Mouse (Mus musculus) testis, adult 2 months (tissue): ENCODE measurements around the gene Ap3m1. TPM values are rescaled to one million over a fixed set of nuclear protein-coding genes. Genes with fewer than 3 reads are reported as not detected.

Experiments used
- H3K27ac ChIP-seq: fragments of 200-500 bp; 2 replicates; pipeline ENCODE4 v1.5.1; 2012; ENCODE audit warnings: low read depth, low read length; ENCODE audit not compliant: control insufficient read depth, insufficient read depth
- H3K27me3 ChIP-seq: fragments of 200-500 bp; 2 replicates; pipeline ENCODE4 v1.6.1; 2012; ENCODE audit warnings: mild to moderate bottlenecking, low read length, moderate library complexity; ENCODE audit not compliant: control insufficient read depth, insufficient read depth
- H3K36me3 ChIP-seq: fragments of 200-500 bp; 2 replicates; pipeline ENCODE4 v1.6.1; 2012; ENCODE audit warnings: mild to moderate bottlenecking, low read length; ENCODE audit not compliant: control insufficient read depth, insufficient read depth
- H3K4me1 ChIP-seq: fragments of 200-500 bp; 2 replicates; pipeline ENCODE4 v1.6.1; 2012; ENCODE audit warnings: low read length; ENCODE audit not compliant: control insufficient read depth, insufficient read depth
- H3K4me3 ChIP-seq: fragments of 200-500 bp; 2 replicates; pipeline ENCODE4 v1.5.1; 2012; ENCODE audit warnings: low read depth, mild to moderate bottlenecking, low read length, moderate library complexity, mixed read lengths; ENCODE audit not compliant: control insufficient read depth
- CTCF ChIP-seq: fragments of 200-500 bp; IDR thresholded peaks from 2 replicates; pipeline ENCODE4 v1.5.1; 2012; ENCODE audit warnings: low read depth, mild to moderate bottlenecking, inconsistent platforms, low read length, moderate library complexity; ENCODE audit not compliant: control insufficient read depth, insufficient read depth, insufficient replicate concordance
- POLR2A ChIP-seq: fragments of 200-500 bp; IDR thresholded peaks from 2 replicates; pipeline ENCODE4 v1.6.1; 2012; ENCODE audit warnings: low read depth, mild to moderate bottlenecking, inconsistent platforms, low read length, moderate library complexity; ENCODE audit not compliant: control insufficient read depth
- polyA plus RNA-seq: library from polyadenylated mRNA; depleted of rRNA; stranded (reverse); fragments of >200 nt; gene quantifications from 2 replicates; pipeline ENCODE4 v1.2.3, GENCODE M21; 2012

Gene Ap3m1
- polyA plus RNA-seq, 1 experiment = 31.6 TPM

- no peaks in the 10 kb centered on the region for H3K27me3 ChIP-seq
- H3K36me3 ChIP-seq = no peaks in the 10 kb centered on the region
- H3K4me3 ChIP-seq = no peak overlapping the region
- TF ChIP-seq CTCF = no peak
- no peak for TF ChIP-seq POLR2A
- no peak overlapping the region for H3K27ac ChIP-seq
- peaks cover 10% of the 10 kb centered on the region for H3K4me1 ChIP-seq
Measured at GRCm38 (mm10) chr14:21078511-21078910, 26.2 kb upstream of the Ap3m1 start.

GRCm38 (mm10) chr14:21077939-21078338 is 25.6 kb upstream of the Ap3m1 start:
- no peaks in the 10 kb centered on the region for H3K36me3 ChIP-seq
- no peak overlapping the region for H3K4me3 ChIP-seq
- H3K27ac ChIP-seq = no peak overlapping the region
- TF ChIP-seq CTCF = no peak
- no peak for TF ChIP-seq POLR2A
- peaks cover 10% of the 10 kb centered on the region for H3K4me1 ChIP-seq
- no peaks in the 10 kb centered on the region for H3K27me3 ChIP-seq

- Histone ChIP-seq H3K27ac (peak overlapping the region; percentile 72), H3K27me3 (no peaks in the 10 kb centered on the region), H3K4me1 (peaks cover 10% of the 10 kb centered on the region), H3K4me3 (peak overlapping the region; percentile 94), H3K36me3 (no peaks in the 10 kb centered on the region)
- TF ChIP-seq CTCF (no peak), POLR2A (no peak)
Measured at GRCm38 (mm10) chr14:21076501-21077194, 24.3 kb upstream of the Ap3m1 start.

- Histone ChIP-seq H3K27me3 (no peaks in the 10 kb centered on the region), H3K27ac (peak overlapping the region; percentile 87), H3K4me1 (peaks cover 10% of the 10 kb centered on the region), H3K36me3 (no peaks in the 10 kb centered on the region), H3K4me3 (peak overlapping the region; percentile 94)
- no peak for TF ChIP-seq CTCF
- TF ChIP-seq POLR2A = peak; percentile 81
Measured at GRCm38 (mm10) chr14:21075751-21076500, 23.6 kb upstream of the Ap3m1 start.

- H3K36me3 ChIP-seq = no peaks in the 10 kb centered on the region
- TF ChIP-seq CTCF (no peak), POLR2A (no peak)
- H3K4me3 ChIP-seq = no peak overlapping the region
- H3K27ac ChIP-seq = peak overlapping the region; percentile 25
- no peaks in the 10 kb centered on the region for H3K27me3 ChIP-seq
- peaks cover 10% of the 10 kb centered on the region for H3K4me1 ChIP-seq
Measured at GRCm38 (mm10) chr14:21074398-21075320, 22.4 kb upstream of the Ap3m1 start.

DNA sequence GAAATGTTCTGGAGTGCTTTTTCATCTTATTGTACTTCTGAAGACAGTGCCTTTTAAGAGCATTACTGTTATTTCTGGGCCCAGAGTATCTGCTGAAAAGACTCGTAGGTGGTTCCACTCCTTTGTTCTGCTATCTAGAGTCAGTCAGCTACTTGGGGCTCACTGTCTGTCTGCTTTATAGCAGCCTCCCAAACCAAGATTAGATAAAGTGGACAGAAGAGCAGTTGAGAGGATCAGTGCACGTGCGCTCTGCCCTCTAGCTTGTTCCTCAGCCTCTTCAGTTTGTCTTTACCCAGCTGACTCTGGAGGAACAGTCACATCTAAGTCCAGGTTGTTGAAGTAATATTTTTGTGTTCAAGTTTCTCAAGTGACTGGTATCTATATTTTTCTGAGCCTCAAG is 21.7 kb upstream of the Ap3m1 start:
- Histone ChIP-seq H3K36me3 (no peaks in the 10 kb centered on the region), H3K27ac (no peak overlapping the region), H3K27me3 (no peaks in the 10 kb centered on the region), H3K4me1 (peaks cover 10% of the 10 kb centered on the region), H3K4me3 (no peak overlapping the region)
- TF ChIP-seq CTCF = no peak
- no peak for TF ChIP-seq POLR2A

DNA sequence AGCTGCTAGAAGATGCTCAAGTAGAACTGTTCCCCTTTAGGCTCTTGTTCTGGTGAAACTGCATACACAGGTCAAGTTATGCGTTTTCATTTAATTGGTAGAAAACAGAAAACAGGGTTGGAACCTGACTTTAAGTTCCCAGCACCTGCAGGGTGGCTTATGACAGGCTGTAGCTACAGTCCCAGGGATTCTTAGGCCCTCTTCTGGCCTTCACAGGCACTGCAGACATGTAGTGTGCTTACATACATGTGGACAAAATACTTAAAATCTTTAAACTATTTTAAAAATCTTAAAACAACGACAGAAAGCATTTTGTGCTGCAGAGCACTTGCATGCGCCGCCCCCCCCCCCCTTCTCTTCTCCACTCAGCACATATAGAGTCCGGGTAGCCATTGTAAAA is 17.3 kb upstream of the Ap3m1 start:
- H3K4me3 ChIP-seq = no peak overlapping the region
- H3K36me3 ChIP-seq = no peaks in the 10 kb centered on the region
- no peaks in the 10 kb centered on the region for H3K27me3 ChIP-seq
- H3K27ac ChIP-seq = no peak overlapping the region
- peaks cover 2% of the 10 kb centered on the region; the same call in 1 of the 2 replicates for H3K4me1 ChIP-seq
- no peak for TF ChIP-seq CTCF
- no peak for TF ChIP-seq POLR2A
